Mouse (Mus musculus) regulatory T cell (primary cell): ENCODE results near the gene Itgb4.

Experiments
- in situ Hi-C: fragments of 300-600 bp; cut with MboI, MseI; formaldehyde crosslinking; loops from one replicate; pipeline ENCODE4 v1.15.1; 2025; ENCODE audit warnings: high pct_unique_total_duplicates

Gene Itgb4

GRCm38 (mm10) chr11:115970006-115970673, 4.4 kb upstream of the Itgb4 start:
- in situ Hi-C loops: loop anchor here (10.0 kb wide), 1 partner anchor 1965 kb away; no protein-coding TSS in a partner anchor

- in situ Hi-C loops: loop anchor here (10.0 kb wide), 1 partner anchor 1964 kb away; no protein-coding TSS in a partner anchor
Observed at GRCm38 (mm10) chr11:115971016-115971415, 3.5 kb upstream of the Itgb4 start.

- in situ Hi-C loops: loop anchor here (10.0 kb wide), 1 partner anchor 1960 kb away; no protein-coding TSS in a partner anchor
Observed at GRCm38 (mm10) chr11:115975083-115975420, 543 bp downstream of the Itgb4 start.

GRCm38 (mm10) chr11:115975544-115975943, 1.0 kb downstream of the Itgb4 start:
- in situ Hi-C loops: loop anchor here (10.0 kb wide), 1 partner anchor 1959 kb away; no protein-coding TSS in a partner anchor

GRCm38 (mm10) chr11:115982472-115982871, 8.0 kb downstream of the Itgb4 start:
- in situ Hi-C loops: no loop called here

- in situ Hi-C loops: no loop called here
Observed at GRCm38 (mm10) chr11:115983291-115983690, 8.8 kb downstream of the Itgb4 start.

- in situ Hi-C loops: no loop called here
Observed at GRCm38 (mm10) chr11:115989686-115990085, 15.2 kb downstream of the Itgb4 start.

GRCm38 (mm10) chr11:115992098-115992497, 17.6 kb downstream of the Itgb4 start:
- in situ Hi-C loops: no loop called here

- in situ Hi-C loops: no loop called here
Observed at GRCm38 (mm10) chr11:115995256-115995655, 20.7 kb downstream of the Itgb4 start.

- in situ Hi-C loops: no loop called here
Observed at GRCm38 (mm10) chr11:115997047-115997446, 22.5 kb downstream of the Itgb4 start.

- in situ Hi-C loops: no loop called here
Observed at GRCm38 (mm10) chr11:115997662-115998061, 23.2 kb downstream of the Itgb4 start.

GRCm38 (mm10) chr11:115999027-115999426, 24.5 kb downstream of the Itgb4 start:
- in situ Hi-C loops: no loop called here

GRCm38 (mm10) chr11:115999538-116000143, 25.1 kb downstream of the Itgb4 start:
- in situ Hi-C loops: no loop called here

- in situ Hi-C loops: no loop called here
Observed at GRCm38 (mm10) chr11:116000607-116001006, 26.1 kb downstream of the Itgb4 start.

GRCm38 (mm10) chr11:116001725-116002124, 27.2 kb downstream of the Itgb4 start:
- in situ Hi-C loops: no loop called here

- in situ Hi-C loops: no loop called here
Observed at GRCm38 (mm10) chr11:116002894-116003293, 28.4 kb downstream of the Itgb4 start.

- in situ Hi-C loops: no loop called here
Observed at GRCm38 (mm10) chr11:116004186-116004823, 29.8 kb downstream of the Itgb4 start.

GRCm38 (mm10) chr11:116004840-116005700, 30.6 kb downstream of the Itgb4 start:
- in situ Hi-C loops: no loop called here

GRCm38 (mm10) chr11:116005701-116006419, 31.4 kb downstream of the Itgb4 start:
- in situ Hi-C loops: no loop called here

GRCm38 (mm10) chr11:116007095-116007850, 32.8 kb downstream of the Itgb4 start:
- in situ Hi-C loops: no loop called here
